Mouse (Mus musculus): ENCODE results near the gene Frg2f1.

Frg2f1 gene

GRCm38 (mm10) chr4:119492291-119492932 is 46.9 kb downstream of the Frg2f1 start, which contains the start of gene Rimkla:
TSS of gene Rimkla (minus strand) at chr4:119492628.
- DNase-seq (ENCODE audit: low read depth, low spot score) = no peak

DNA sequence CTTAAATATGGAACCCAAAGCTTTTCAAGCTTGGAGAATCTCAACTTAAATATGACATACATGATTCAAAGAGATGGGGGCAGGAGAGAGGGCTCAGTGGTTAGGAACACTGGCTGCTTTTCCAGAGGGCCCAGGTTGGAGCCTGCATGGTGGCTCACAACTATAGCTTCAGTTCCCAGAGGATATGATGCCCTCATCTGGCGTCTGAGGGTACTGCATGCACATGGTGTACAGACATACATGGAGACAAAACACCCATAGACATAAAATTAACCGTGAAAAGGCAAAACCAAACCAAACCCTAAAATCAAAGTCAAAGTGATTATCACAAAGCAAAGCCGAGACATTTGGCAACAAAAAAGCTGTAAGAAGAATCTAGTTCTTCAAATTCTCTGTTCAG is 48.5 kb downstream of the Frg2f1 start:
- peak; percentile 19 for DNase-seq (ENCODE audit: low read depth, low spot score)

GRCm38 (mm10) chr4:119489666-119490065 is 49.7 kb downstream of the Frg2f1 start:
- DNase-seq (ENCODE audit: low read depth, low spot score) = no peak

GRCm38 (mm10) chr4:119484882-119485281 is 54.4 kb downstream of the Frg2f1 start:
- DNase-seq (ENCODE audit: low read depth, low spot score) = no peak

DNA sequence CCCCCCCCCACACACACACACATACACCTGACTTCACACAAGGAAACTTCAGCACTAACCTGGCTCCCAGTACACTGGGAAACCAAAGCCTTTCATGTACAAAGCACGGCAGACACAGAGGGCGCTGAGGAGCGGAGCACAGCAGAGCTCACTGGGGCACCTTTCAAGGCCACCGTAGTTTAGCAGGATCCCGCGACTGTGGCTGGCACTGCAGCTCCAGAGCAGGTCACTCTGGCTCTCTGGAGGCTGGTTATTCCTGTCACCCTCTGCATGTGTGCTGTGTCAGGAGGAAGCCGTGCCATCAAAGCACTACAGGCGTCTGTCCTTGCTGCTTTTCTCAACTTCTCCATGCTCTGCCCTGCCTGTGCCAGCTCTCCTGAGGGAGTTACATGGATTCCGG is 56.3 kb downstream of the Frg2f1 start:
- no peak for DNase-seq (ENCODE audit: low read depth, low spot score)
